8 mouse cellular contexts compared by ENCODE assay signal in the genomic region with DNA sequence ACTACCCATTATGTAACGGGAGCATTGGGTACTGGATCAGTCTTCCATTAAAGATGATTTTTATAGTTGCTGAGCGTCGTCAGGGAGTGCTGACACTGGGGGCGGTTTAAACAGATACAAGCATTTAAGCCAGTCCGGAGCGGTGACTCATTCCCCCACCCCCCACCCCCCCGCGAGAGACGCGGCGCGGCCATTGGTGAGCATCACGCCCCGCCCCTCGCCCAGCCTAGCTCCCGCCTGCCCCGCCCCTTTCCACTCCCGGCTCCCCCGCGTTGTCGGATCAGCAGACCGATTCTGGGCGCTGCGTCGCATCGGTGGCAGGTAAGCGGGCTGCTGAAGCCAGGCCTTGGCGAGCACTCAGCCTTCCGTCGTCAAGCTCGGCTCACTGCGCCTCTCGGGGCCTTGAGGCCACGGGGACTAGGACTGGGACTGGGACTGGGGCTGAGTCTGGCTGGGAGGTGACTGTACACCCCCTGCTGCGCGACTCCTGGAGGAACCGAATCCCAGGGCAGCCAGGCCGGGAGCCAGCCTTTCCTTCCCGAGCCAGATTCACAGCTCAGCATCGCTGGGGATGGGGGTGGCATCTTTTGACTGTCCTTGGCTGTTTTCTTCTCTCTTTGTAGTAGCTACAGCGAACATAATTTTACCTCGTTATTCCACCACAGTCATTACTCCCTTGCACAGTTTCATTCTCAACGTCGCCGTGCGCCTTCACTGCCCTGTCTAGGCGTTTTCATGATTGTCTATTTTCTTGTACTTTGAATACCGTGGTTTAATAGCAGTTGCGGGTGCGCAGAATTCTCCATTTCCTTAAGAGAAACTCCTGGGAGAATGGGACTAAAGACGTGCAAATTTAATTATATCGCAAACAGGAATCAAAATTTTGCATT. TPM values are rescaled to one million over a fixed set of nuclear protein-coding genes. Genes with fewer than 3 reads are reported as not detected.
DNase-seq lines count a peak whose midpoint lies in the region; ATAC-seq lines count a peak whose summit lies in the region.

Prnp (plus strand) TSS at position 246 of the 890 bp plus-strand sequence.
Prn (plus strand) TSS at position 275 of the 890 bp plus-strand sequence.

- ATAC-seq in megakaryocyte progenitor cell, adult 5-6 weeks (replicated peaks; ENCODE audit: poor library complexity): peak; percentile 87

- DNase-seq in adipocyte (ENCODE audit: low spot score): peak; percentile 98
- DNase-seq in embryo, embryonic 10 days (ENCODE audit: low spot score): peak; percentile 89
- peak; percentile 92 for DNase-seq in gastrocnemius, postnatal 10 days
- peak; percentile 96 for DNase-seq in induced T-regulatory cell, adult 2 months (ENCODE audit: low read depth)
- DNase-seq in left cerebral cortex, adult 9 months (ENCODE audit: low spot score in 2 of 2): peak; percentile 70 to 87
- peak; percentile 96 for DNase-seq in right cerebral cortex, postnatal 14 days
- peak; percentile 70 to 89 for DNase-seq in urinary bladder, postnatal 36 days (ENCODE audit: low spot score in 2 of 2)

RNA-seq across cellular contexts. Expression of gene Prnp, which starts in this region (rescaled TPM):
- total RNA-seq in gastrocnemius, postnatal 10 days (2021): 10 to 100 TPM; 80.3 to 88.6 TPM
- 1.2 and 2.9 TPM in 2 replicates for total RNA-seq in megakaryocyte progenitor cell, adult 5-6 weeks (2015)
- total RNA-seq in megakaryocyte progenitor cell, adult 5-6 weeks (2017): 2.3 and 4.1 TPM in 2 replicates

RNA-seq across cellular contexts. Expression of gene Prn, which starts in this region (rescaled TPM):
- not detected for total RNA-seq in gastrocnemius, postnatal 10 days (2021)
- total RNA-seq in megakaryocyte progenitor cell, adult 5-6 weeks (2015): not detected in 2 replicates
- total RNA-seq in megakaryocyte progenitor cell, adult 5-6 weeks (2017): not detected in 2 replicates

Comparison
In these comparisons a context has a peak if more than half of its experiments do, and no peak if none do; other contexts are left out.
1. Peak in every context shown above with its lines: DNase-seq and ATAC-seq.
2. RNA of gene Prnp (total RNA-seq): 80.3 to 88.6 TPM in gastrocnemius, postnatal 10 days; 1.2 to 4.1 TPM in megakaryocyte progenitor cell, adult 5-6 weeks; every median in the first group is over 10 times any median in the second.